Mouse (Mus musculus): ENCODE data around the gene Magi1. TPM values are rescaled to one million over a fixed set of nuclear protein-coding genes. Genes with fewer than 3 reads are reported as not detected.
A peak's percentile ranks its signal among the peaks of the same experiment; 100 is the strongest.

Gene Magi1
- polyA plus RNA-seq, 1 experiment from 2014 or later: 6.8 TPM

GRCm38 (mm10) chr6:94225832-94226231 lies 57.9 kb downstream of the Magi1 start:
- no peaks in the 10 kb centered on the region for H3K36me3 ChIP-seq (ENCODE audit: control insufficient read depth, insufficient read depth, low read length)
- no peaks in the 10 kb centered on the region for H3K9me3 ChIP-seq (ENCODE audit: control insufficient read depth, low read length)
- peak; percentile 81 for DNase-seq (ENCODE audit: low spot score)
- 0 out of 2 replicates have a peak overlapping the region, but pooled peaks have one; percentile 0 for H3K27ac ChIP-seq (replicated peaks; ENCODE audit: low read depth, low read length)
- peaks cover 19% of the 10 kb centered on the region for H3K4me1 ChIP-seq (ENCODE audit: control insufficient read depth, insufficient read depth, low read length)
- H3K9ac ChIP-seq (ENCODE audit: low read depth, low read length): no peak overlapping the region
- no peak overlapping the region for H3K4me3 ChIP-seq (ENCODE audit: low read depth, low read length)
- no peak overlapping the region for H3K4me2 ChIP-seq (ENCODE audit: low read depth, low read length)
- peak; percentile 72; the same call in 1 of the 2 replicates for ATAC-seq (ENCODE audit: low read depth)
- 24% methylated on average over 3 of the region's 3 CpGs for WGBS
- no peaks in the 10 kb centered on the region for H3K27me3 ChIP-seq (replicated peaks; ENCODE audit: control insufficient read depth, insufficient read depth, low read length)

- H3K36me3 ChIP-seq (ENCODE audit: control insufficient read depth, insufficient read depth, low read length): no peaks in the 10 kb centered on the region
- WGBS: 67% methylated on average over 6 of the region's 6 CpGs
- no peak overlapping the region for H3K27ac ChIP-seq (replicated peaks; ENCODE audit: low read depth, low read length)
- DNase-seq (ENCODE audit: low spot score): no peak
- H3K27me3 ChIP-seq (replicated peaks; ENCODE audit: control insufficient read depth, insufficient read depth, low read length): no peaks in the 10 kb centered on the region
- no peaks in the 10 kb centered on the region for H3K9me3 ChIP-seq (ENCODE audit: control insufficient read depth, low read length)
- ATAC-seq (ENCODE audit: low read depth): no peak
- no peak overlapping the region for H3K4me2 ChIP-seq (ENCODE audit: low read depth, low read length)
- no peak overlapping the region for H3K9ac ChIP-seq (ENCODE audit: low read depth, low read length)
- H3K4me1 ChIP-seq (ENCODE audit: control insufficient read depth, insufficient read depth, low read length): peaks cover 19% of the 10 kb centered on the region
- H3K4me3 ChIP-seq (ENCODE audit: low read depth, low read length): no peak overlapping the region
These were observed 58.6 kb downstream of the Magi1 start for GRCm38 (mm10) chr6:94225091-94225490.

GRCm38 (mm10) chr6:94222253-94222652 lies 61.5 kb downstream of the Magi1 start:
- WGBS: 33% methylated on average over 7 of the region's 7 CpGs
- H3K4me3 ChIP-seq (ENCODE audit: low read depth, low read length): no peak overlapping the region
- no peaks in the 10 kb centered on the region for H3K9me3 ChIP-seq (ENCODE audit: control insufficient read depth, low read length)
- H3K27me3 ChIP-seq (replicated peaks; ENCODE audit: control insufficient read depth, insufficient read depth, low read length): no peaks in the 10 kb centered on the region
- H3K4me2 ChIP-seq (ENCODE audit: low read depth, low read length): no peak overlapping the region
- peaks cover 19% of the 10 kb centered on the region for H3K4me1 ChIP-seq (ENCODE audit: control insufficient read depth, insufficient read depth, low read length)
- H3K9ac ChIP-seq (ENCODE audit: low read depth, low read length): no peak overlapping the region
- ATAC-seq (ENCODE audit: low read depth) (no peak), DNase-seq (ENCODE audit: low spot score) (no peak)
- no peak overlapping the region for H3K27ac ChIP-seq (replicated peaks; ENCODE audit: low read depth, low read length)
- no peaks in the 10 kb centered on the region for H3K36me3 ChIP-seq (ENCODE audit: control insufficient read depth, insufficient read depth, low read length)

- H3K27me3 ChIP-seq (replicated peaks; ENCODE audit: control insufficient read depth, insufficient read depth, low read length): no peaks in the 10 kb centered on the region
- WGBS: 82% methylated on average over 6 of the region's 6 CpGs
- H3K4me1 ChIP-seq (ENCODE audit: control insufficient read depth, insufficient read depth, low read length): peaks cover 19% of the 10 kb centered on the region
- no peak overlapping the region for H3K27ac ChIP-seq (replicated peaks; ENCODE audit: low read depth, low read length)
- no peak overlapping the region for H3K9ac ChIP-seq (ENCODE audit: low read depth, low read length)
- DNase-seq (ENCODE audit: low spot score) (no peak), ATAC-seq (ENCODE audit: low read depth) (no peak)
- H3K4me2 ChIP-seq (ENCODE audit: low read depth, low read length): no peak overlapping the region
- no peaks in the 10 kb centered on the region for H3K9me3 ChIP-seq (ENCODE audit: control insufficient read depth, low read length)
- H3K36me3 ChIP-seq (ENCODE audit: control insufficient read depth, insufficient read depth, low read length): no peaks in the 10 kb centered on the region
- H3K4me3 ChIP-seq (ENCODE audit: low read depth, low read length): no peak overlapping the region
These were observed 62.0 kb downstream of the Magi1 start for GRCm38 (mm10) chr6:94221750-94222149.

- WGBS: 76% methylated on average over 4 of the region's 4 CpGs
- ATAC-seq (ENCODE audit: low read depth) (no peak), DNase-seq (ENCODE audit: low spot score) (no peak)
- no peak overlapping the region for H3K27ac ChIP-seq (replicated peaks; ENCODE audit: low read depth, low read length)
- H3K36me3 ChIP-seq (ENCODE audit: control insufficient read depth, insufficient read depth, low read length): no peaks in the 10 kb centered on the region
- H3K9me3 ChIP-seq (ENCODE audit: control insufficient read depth, low read length): no peaks in the 10 kb centered on the region
- H3K4me3 ChIP-seq (ENCODE audit: low read depth, low read length): no peak overlapping the region
- H3K4me2 ChIP-seq (ENCODE audit: low read depth, low read length): no peak overlapping the region
- no peaks in the 10 kb centered on the region for H3K27me3 ChIP-seq (replicated peaks; ENCODE audit: control insufficient read depth, insufficient read depth, low read length)
- H3K9ac ChIP-seq (ENCODE audit: low read depth, low read length): no peak overlapping the region
- peaks cover 11% of the 10 kb centered on the region for H3K4me1 ChIP-seq (ENCODE audit: control insufficient read depth, insufficient read depth, low read length)
These were observed 65.6 kb downstream of the Magi1 start for GRCm38 (mm10) chr6:94218076-94218475.

GRCm38 (mm10) chr6:94215834-94216233 lies 67.9 kb downstream of the Magi1 start:
- Histone ChIP-seq H3K9ac (ENCODE audit: low read depth, low read length) (no peak overlapping the region), H3K27me3 (replicated peaks; ENCODE audit: control insufficient read depth, insufficient read depth, low read length) (no peaks in the 10 kb centered on the region), H3K9me3 (ENCODE audit: control insufficient read depth, low read length) (no peaks in the 10 kb centered on the region), H3K4me1 (ENCODE audit: control insufficient read depth, insufficient read depth, low read length) (peaks cover 13% of the 10 kb centered on the region; the same call in 1 of the 2 replicates), H3K36me3 (ENCODE audit: control insufficient read depth, insufficient read depth, low read length) (no peaks in the 10 kb centered on the region), H3K4me2 (ENCODE audit: low read depth, low read length) (no peak overlapping the region), H3K27ac (replicated peaks; ENCODE audit: low read depth, low read length) (no peak overlapping the region), H3K4me3 (ENCODE audit: low read depth, low read length) (no peak overlapping the region)
- no peak for ATAC-seq (ENCODE audit: low read depth)
- WGBS: 90% methylated on average over 4 of the region's 4 CpGs
- no peak for DNase-seq (ENCODE audit: low spot score)

GRCm38 (mm10) chr6:94214895-94215538 lies 68.7 kb downstream of the Magi1 start:
- DNase-seq (ENCODE audit: low spot score) (peak; percentile 60), ATAC-seq (ENCODE audit: low read depth) (peak; percentile 44; the same call in 1 of the 2 replicates)
- Histone ChIP-seq H3K36me3 (ENCODE audit: control insufficient read depth, insufficient read depth, low read length) (no peaks in the 10 kb centered on the region), H3K4me2 (ENCODE audit: low read depth, low read length) (no peak overlapping the region), H3K9ac (ENCODE audit: low read depth, low read length) (no peak overlapping the region), H3K4me3 (ENCODE audit: low read depth, low read length) (no peak overlapping the region), H3K9me3 (ENCODE audit: control insufficient read depth, low read length) (no peaks in the 10 kb centered on the region), H3K27me3 (replicated peaks; ENCODE audit: control insufficient read depth, insufficient read depth, low read length) (no peaks in the 10 kb centered on the region), H3K27ac (replicated peaks; ENCODE audit: low read depth, low read length) (peak overlapping the region; percentile 56; the same call in 1 of the 2 replicates), H3K4me1 (ENCODE audit: control insufficient read depth, insufficient read depth, low read length) (peaks cover 13% of the 10 kb centered on the region; the same call in 1 of the 2 replicates)
- 69% methylated on average over 7 of the region's 7 CpGs for WGBS

GRCm38 (mm10) chr6:94205926-94206325 lies 77.8 kb downstream of the Magi1 start:
- 37% methylated on average over 5 of the region's 5 CpGs for WGBS
- no peaks in the 10 kb centered on the region for H3K36me3 ChIP-seq (ENCODE audit: control insufficient read depth, insufficient read depth, low read length)
- no peak for ATAC-seq (ENCODE audit: low read depth)
- no peak overlapping the region for H3K9ac ChIP-seq (ENCODE audit: low read depth, low read length)
- DNase-seq (ENCODE audit: low spot score): no peak
- H3K27me3 ChIP-seq (replicated peaks; ENCODE audit: control insufficient read depth, insufficient read depth, low read length): no peaks in the 10 kb centered on the region
- no peak overlapping the region for H3K4me2 ChIP-seq (ENCODE audit: low read depth, low read length)
- no peaks in the 10 kb centered on the region for H3K4me1 ChIP-seq (ENCODE audit: control insufficient read depth, insufficient read depth, low read length)
- H3K27ac ChIP-seq (replicated peaks; ENCODE audit: low read depth, low read length): no peak overlapping the region
- H3K4me3 ChIP-seq (ENCODE audit: low read depth, low read length): no peak overlapping the region
- no peaks in the 10 kb centered on the region for H3K9me3 ChIP-seq (ENCODE audit: control insufficient read depth, low read length)

GRCm38 (mm10) chr6:94203642-94204145 lies 80.0 kb downstream of the Magi1 start:
- Histone ChIP-seq H3K9ac (ENCODE audit: low read depth, low read length) (no peak overlapping the region), H3K36me3 (ENCODE audit: control insufficient read depth, insufficient read depth, low read length) (no peaks in the 10 kb centered on the region), H3K27me3 (replicated peaks; ENCODE audit: control insufficient read depth, insufficient read depth, low read length) (no peaks in the 10 kb centered on the region), H3K4me1 (ENCODE audit: control insufficient read depth, insufficient read depth, low read length) (no peaks in the 10 kb centered on the region), H3K27ac (replicated peaks; ENCODE audit: low read depth, low read length) (peak overlapping the region; percentile 24; the same call in 1 of the 2 replicates), H3K4me3 (ENCODE audit: low read depth, low read length) (no peak overlapping the region), H3K9me3 (ENCODE audit: control insufficient read depth, low read length) (no peaks in the 10 kb centered on the region), H3K4me2 (ENCODE audit: low read depth, low read length) (no peak overlapping the region)
- ATAC-seq (ENCODE audit: low read depth) (peak; percentile 87), DNase-seq (ENCODE audit: low spot score) (peak; percentile 80)
- WGBS: 44% methylated on average over 5 of the region's 5 CpGs
